Mouse (Mus musculus): Measurements from ENCODE around the gene Gpr137.
"Not testable (repeated sequence)": the region's sequence is repeated elsewhere in the genome, so short reads cannot be mapped to it uniquely, and the experiment has no call there.

Gpr137 gene

DNA sequence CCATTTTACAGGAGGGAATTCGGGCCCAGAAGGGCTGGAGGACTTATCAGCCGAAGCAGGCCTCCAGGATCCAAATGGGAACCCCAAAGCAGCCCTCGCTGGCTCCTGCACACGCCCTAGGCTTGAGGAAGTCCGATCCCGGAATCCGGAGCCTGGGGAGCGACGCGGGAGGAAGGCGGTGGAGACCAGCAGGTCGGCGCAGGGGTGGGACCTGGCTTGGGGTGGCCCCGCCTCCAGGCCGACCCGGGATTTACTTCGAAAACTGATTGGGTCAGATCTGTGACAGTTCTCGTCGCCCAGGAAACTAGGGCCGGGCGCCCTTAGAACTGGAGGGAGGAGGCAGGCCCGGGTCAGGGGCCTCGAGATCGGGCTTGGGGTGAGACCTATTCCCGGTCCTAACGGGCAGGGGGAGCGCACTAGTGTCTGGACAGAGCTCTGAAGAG is at the start of gene Gpr137:
TSS of gene Gpr137 (minus strand) at position 232 of the 443 bp plus-strand sequence.
- peak; percentile 89 for DNase-seq

DNA sequence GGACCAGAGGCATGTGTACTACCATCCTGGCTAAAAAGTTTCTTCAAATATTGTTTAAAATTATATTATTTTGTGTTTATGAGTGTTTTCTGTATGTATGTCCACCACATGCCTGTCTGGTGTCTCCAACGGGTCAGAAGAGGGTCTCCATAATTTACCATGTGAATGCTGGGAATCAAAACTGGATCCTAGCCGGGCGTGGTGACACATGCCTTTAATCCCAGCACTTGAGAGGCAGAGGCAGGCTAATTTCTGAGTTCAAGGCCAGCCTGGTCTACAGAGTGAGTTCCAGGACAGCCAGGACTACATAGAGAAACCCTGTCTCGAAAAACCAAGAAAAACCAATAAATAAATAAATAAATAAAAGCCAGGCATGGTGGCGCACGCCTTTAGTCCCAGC is 48.9 kb upstream of the Gpr137 start:
- DNase-seq, result not testable (repeated sequence)

- no peak for DNase-seq
These were observed 48.4 kb upstream of the Gpr137 start for GRCm38 (mm10) chr19:6990712-6991111.

GRCm38 (mm10) chr19:6989251-6989650 is 47.0 kb upstream of the Gpr137 start:
- DNase-seq, result no peak

GRCm38 (mm10) chr19:6987904-6988285 is 45.6 kb upstream of the Gpr137 start:
- no peak for DNase-seq

GRCm38 (mm10) chr19:6987061-6987903 is 45.0 kb upstream of the Gpr137 start, which contains the start of gene Vegfb:
TSS of gene Vegfb (minus strand) at chr19:6987651.
- peak; percentile 64 for DNase-seq

- DNase-seq, result no peak
These were observed 43.9 kb upstream of the Gpr137 start for GRCm38 (mm10) chr19:6985951-6986708.

DNA sequence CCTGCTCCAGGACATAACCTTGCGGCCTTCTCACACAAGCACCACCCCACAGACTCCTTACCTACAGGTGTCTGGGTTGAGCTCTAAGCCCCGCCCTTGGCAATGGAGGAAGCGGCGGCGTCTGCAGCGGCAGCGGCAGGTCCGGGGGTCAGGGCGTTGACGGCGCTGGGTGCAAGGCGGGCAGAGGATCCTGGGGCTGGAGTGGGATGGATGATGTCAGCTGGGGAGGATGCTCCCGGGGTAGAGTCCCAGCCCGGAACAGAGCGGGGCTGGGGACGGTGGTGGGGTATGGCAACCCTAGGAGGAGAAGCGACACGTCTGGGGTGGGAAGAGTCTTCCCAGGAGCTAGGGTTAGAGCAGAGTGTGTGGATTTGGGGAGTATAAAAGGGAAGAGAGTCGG is 43.0 kb upstream of the Gpr137 start:
- DNase-seq, result no peak

DNA sequence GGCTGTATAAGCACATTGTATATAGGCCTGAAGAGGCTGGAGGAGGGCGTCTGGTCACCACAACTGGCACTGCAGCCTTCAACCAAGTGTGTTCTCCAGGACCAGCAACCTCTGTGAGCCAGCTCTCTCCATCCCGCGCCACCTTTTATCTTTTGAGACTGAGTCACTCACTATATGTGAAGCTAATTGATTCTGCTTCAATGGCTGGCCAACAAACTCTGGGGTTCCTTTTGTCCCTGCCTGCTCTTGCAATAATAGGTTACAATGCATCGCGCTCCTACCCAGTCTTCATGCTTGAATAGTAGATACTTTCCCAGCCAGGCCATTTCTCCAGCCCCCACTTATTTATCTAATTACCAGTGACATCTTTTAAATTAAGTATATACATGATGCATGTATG is 41.3 kb upstream of the Gpr137 start:
- no peak for DNase-seq

- no peak for DNase-seq
These were observed 39.2 kb upstream of the Gpr137 start for GRCm38 (mm10) chr19:6981465-6981864.

GRCm38 (mm10) chr19:6980381-6981093 is 38.3 kb upstream of the Gpr137 start, which contains the start of gene Fkbp2:
TSS of gene Fkbp2 (minus strand) at chr19:6980501.
- DNase-seq, result peak; percentile 98

GRCm38 (mm10) chr19:6979486-6980380 is 37.5 kb upstream of the Gpr137 start:
- peak; percentile 100 for DNase-seq

GRCm38 (mm10) chr19:6979001-6979479 is 36.8 kb upstream of the Gpr137 start:
- DNase-seq, result peak; percentile 43

GRCm38 (mm10) chr19:6978639-6978974 is 36.3 kb upstream of the Gpr137 start:
- no peak for DNase-seq

DNA sequence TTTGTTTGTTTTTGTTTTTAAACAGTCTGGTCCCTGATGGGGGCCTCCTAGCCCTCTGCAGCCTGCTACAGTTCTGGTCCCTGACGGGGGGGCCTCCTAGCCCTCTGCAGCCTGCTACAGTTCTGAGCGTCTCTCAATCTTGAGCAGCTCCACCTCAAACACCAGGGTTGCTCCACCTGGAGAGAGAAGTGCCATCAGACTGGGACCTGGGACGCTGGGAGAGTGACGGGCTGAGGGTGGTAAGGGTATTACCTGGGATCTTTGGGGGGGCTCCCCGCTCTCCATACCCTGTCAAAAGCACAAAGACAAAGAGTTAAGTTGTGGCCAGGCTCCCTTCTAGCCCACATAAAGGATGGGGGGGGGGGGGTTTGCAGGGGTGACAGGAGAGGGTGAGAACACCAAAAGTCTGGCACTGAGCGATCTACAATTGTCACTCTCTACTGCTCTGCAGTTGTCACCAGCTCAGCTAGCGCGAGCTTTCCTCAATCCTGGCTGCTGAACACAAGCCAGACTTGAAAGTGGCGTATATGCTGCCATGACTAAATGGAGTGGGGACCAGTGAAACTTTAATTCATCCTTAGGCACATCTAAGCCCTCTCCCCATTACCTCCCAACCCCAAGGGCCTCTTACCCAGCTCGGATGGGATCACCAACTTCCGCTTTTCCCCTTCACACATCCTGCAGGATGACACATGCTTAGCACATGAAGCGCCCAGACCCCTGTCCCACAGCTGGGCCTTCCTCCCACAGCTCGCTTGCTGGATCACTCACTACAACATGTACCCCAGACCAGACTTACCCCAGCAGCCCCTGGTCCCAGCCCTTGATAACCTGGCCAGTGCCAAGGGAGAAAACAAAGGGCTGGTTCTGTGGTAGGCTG is 35.7 kb upstream of the Gpr137 start:
- no peak for DNase-seq

GRCm38 (mm10) chr19:6975537-6976521 is 33.5 kb upstream of the Gpr137 start, which contains the start of gene Plcb3:
TSS of gene Plcb3 (minus strand) at chr19:6976470.
- peak; percentile 58 for DNase-seq

DNA sequence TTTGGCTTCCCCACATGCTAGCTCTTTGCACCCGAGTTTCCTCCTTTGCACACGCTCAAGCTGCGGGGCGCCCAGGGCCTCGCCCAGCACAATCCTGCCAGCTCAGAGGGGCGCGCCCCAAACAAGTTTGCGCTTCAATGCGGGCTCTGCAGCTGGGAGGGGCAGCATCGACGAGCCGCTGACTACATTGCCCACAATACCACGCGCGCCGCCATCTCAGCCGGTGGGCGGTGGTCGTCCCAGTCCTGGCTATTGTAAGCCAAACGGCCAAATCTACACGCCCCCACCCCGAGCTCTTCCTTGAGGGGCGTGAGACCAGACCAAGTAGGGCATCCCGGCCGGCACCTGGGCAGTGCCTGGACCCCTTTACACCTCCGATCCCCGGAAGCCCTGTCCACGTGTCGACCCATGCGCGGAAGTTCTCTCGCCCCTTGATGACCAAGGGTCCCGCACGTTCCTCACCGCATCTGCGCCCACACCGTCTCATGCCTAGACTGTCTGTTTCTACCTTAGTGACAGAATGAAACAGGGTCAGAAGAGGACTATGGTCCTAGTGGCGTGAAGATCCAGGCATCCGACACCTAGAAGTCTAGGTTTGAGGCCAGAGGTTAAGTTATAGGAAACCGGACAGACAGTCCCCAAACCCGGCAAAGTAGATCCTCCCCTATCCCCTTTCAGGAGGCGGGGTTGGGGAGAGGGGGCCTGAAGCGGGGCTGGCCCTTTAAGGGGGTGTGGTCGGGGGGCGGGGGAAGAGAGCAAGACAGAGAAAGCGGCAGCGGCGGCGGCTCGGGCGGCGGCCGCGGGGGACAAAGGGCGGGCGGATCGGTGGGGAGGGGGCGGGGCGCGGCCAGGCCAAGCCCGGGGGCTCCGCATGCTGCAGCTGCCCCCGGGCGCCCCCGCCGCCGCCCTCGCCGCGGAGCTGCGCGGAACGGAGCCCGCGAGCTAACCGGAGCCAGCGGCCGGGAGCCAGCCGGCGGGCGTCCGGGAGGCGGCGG is 32.2 kb upstream of the Gpr137 start, which contains the start of gene Ppp1r14b:
TSS of gene Ppp1r14b (plus strand) at position 758 of the 995 bp plus-strand sequence.
- DNase-seq, result peak; percentile 77

DNA sequence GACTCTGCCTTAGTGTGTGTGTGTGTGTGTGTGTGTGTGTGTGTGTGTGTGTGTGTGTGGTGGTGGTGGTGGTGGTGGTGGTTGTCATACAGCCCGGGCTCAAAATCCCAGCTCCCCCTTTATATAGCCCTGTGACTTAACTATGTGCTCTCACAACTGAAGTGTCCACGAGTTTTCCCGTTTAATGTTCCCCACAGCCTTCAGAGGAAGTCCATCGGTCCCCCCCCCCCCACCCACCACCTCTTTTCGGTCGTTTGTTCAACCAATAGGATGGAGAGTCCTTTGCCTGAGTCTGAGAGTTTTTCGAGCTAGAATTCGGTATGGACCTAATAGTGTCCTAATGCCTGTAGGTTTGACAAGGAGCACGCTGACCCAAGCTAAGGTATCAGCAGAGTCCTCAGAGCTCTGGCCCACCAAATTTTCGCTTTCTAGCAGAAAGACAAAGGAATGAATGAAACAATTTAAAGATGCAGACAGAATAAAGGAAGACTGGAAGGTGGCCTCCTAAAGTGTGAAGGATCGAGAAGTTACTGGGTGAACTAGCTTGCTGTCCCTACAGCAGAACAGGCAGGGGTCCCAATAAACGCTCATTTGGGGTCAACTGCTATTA is 31.4 kb upstream of the Gpr137 start:
- DNase-seq, result no peak
